Mouse (Mus musculus): Measurements from ENCODE around the gene Ttc34.

Ttc34 gene

DNA sequence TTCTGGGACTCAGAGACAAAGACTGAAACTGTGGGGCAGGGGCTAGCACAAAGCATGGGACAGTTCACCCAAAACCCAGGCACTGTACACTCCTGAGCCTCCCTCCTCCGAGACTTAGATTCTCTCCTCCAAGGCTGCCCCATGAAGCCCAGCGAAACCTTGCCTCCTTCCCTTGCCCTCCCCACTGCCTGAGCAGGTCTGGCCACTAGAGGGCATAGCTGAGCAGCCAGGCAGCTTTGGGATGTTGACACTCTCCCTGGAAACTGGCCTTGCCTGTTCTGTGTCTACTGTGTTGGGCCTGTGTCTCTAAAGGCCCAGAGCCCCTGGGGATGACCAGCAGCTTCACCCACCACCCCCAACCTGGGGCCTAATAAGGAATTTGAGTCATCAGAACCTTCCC lies at the start of gene Ttc34:
Gene Ttc34 (plus strand): TSS at position 290 of the 400 bp plus-strand sequence.
- DNase-seq (ENCODE audit: low read depth, low spot score) = no peak

DNA sequence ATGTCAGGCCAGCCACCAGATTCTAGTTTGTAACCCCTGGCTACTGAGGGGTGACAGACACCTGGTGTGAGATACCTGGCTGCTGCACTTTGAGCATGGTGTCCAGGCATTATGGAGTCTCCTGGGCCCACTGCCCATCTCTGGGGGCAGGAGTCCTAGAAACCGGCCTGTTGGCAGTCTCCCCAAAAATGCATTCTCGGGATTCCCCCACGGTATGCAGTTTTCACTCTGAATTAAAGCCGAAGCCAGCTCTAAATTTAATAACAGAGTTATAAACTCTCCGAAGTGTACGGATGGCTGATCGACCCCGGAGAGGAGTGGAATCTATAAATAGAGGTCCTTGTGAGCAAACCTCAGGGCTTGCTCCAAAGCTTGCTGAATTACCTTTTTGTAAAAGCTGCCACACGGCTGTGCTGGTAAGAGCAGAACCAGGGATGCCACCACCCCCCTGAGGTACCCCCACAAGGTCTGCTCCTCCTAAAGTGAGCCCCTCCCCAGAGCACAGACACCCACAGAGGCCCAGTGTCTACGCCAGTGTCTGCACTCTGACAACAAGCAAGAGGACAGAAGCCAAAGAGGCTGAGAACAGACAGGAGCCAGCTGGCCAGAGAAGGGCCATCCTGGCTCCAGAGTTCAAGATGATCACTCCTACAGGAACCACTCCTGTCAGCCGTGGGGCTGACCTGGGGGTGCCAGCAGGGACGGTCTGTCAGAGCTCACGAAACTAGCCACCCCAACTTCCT lies 49.1 kb upstream of the Ttc34 start:
- DNase-seq (ENCODE audit: low read depth, low spot score) = no peak

DNA sequence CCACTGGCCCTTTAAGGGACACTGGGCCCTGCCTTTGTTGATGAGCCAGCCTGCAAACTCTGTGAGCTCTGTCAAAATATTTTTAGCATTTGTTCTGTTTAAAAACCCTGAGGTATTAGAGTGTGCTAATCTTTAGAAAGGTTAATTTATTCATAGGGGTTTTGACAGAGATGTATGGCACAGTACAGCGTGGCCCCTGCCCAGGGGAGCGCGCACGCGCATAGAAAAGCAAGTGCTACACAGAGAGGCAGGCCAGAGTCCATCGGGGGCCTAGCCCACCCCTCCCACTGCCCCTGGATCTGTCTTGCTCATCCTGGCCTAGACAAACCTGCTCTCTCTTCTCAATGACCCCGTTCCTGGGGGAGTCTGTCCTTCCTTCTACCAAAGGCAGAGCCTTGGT lies 45.4 kb upstream of the Ttc34 start:
- DNase-seq (ENCODE audit: low read depth, low spot score) = no peak

DNA sequence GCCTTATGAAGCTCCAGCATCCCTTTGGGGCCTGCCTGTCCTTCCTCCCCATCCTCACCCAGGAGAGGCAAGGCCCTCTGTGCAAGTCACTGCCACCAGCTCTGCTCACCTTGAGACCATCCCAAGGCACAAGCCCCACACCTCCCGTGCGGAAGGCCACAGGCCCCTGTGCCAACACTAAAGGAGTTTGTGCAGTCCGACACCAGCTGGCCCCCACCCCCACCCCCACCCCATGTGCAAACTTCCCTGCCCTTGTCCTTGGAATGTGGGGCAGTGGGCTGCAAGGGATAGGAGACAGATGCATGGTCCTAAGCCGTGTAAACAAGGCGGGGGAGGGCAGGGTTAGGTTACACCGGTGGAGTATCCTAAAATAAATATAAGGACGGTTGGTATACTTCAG lies 43.8 kb upstream of the Ttc34 start:
- DNase-seq (ENCODE audit: low read depth, low spot score) = no peak

DNA sequence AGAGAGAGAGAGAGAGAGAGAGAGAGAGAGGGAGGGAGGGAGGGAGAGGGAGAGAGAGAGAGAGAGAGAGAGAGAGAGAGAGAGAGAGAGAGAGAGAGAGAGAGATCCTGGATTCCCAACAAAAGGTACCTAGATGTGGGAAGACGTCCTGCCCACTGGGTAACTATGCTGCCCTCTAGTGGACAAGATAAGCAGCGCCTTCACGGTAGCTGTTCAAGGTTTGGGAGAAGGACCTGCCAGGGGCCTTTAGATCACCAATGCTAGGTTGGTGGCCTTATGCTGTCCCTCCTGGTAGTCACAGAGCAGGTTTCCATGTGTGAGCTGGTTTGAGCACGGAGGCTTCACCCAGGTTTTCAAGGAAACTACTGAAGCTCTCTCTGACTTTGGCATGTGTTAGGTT lies 39.4 kb upstream of the Ttc34 start:
- DNase-seq (ENCODE audit: low read depth, low spot score) = peak; percentile 33

DNA sequence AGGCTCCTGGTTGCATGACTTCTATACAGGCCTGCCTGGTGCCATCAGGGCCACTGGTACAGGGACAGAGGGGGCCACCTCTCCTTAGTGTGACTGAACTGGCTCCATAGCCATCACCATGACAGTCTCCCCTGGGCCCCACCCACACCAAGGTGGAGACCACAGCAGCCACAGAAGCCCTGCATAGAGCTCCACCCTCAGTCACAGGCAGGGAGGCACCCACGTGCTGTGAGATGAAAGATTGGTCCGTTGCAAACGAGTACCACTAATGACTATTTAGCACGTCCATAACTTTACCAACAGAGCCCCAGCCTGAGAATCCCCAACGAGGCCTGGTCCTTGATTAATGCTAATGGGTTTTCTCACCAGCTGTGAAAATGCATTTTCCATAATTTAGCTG lies 36.7 kb upstream of the Ttc34 start:
- no peak for DNase-seq (ENCODE audit: low read depth, low spot score)

DNA sequence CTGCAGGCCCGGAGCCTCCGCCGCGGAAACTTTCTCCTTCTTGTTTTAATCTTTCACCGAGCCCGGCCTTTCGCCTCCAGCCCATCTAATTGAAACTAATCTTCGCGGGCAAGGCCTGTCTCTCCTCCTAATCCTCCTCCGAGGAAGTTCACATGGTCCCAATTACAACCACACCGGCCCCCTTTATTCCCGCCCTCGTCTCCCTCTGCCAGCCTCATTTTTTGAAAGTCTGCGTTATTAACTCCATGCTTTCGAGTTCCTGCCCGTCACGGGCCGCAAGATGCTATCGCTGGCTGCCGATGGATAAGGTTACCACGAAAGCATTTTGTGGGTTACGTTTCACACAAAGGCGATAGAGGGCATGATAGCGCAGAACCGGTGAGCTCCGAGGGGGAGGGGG lies 35.0 kb upstream of the Ttc34 start:
- DNase-seq (ENCODE audit: low read depth, low spot score) = no peak

DNA sequence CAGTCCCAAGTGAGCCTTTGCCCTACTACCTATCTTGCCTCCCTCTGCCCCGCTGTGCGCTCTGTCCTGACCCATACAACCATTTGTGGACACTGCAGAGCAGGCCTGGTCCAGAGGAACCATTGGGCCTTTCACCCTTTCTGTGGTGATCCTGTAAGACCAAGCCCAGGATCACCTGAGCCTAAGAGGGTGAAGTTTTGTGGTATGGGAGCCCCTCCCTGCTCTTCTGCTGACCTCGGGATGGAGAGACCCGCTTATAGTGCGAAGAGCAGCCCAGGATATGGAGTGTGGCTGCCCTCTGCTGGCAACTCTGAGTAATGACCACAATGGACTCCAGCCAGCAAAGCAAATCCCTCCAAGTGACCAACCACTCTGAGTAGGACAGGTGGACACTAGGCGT lies 11.6 kb upstream of the Ttc34 start:
- no peak for DNase-seq (ENCODE audit: low read depth, low spot score)

- no peak for DNase-seq (ENCODE audit: low read depth, low spot score)
Measured at GRCm38 (mm10) chr4:154826224-154826623, 11.0 kb upstream of the Ttc34 start.

DNA sequence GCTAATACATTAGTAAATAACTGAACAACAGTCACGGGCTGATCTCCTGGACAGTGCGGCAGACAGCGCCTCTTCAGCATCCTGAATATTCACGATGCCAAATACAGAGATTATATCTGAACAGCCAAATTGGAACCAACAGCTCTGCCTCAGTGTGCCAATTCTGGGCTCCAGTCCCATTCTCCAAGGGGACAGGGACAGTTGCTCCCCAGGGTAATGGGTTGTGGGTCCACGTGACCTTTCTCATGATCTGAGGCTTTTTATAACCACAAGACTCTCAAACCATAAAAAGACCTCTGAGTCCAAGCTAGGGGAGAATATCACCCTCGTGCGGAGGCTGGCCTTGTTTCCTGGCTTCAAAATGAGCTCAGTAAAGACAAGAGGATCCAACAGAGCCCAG lies 10.1 kb upstream of the Ttc34 start:
- DNase-seq (ENCODE audit: low read depth, low spot score) = no peak

DNA sequence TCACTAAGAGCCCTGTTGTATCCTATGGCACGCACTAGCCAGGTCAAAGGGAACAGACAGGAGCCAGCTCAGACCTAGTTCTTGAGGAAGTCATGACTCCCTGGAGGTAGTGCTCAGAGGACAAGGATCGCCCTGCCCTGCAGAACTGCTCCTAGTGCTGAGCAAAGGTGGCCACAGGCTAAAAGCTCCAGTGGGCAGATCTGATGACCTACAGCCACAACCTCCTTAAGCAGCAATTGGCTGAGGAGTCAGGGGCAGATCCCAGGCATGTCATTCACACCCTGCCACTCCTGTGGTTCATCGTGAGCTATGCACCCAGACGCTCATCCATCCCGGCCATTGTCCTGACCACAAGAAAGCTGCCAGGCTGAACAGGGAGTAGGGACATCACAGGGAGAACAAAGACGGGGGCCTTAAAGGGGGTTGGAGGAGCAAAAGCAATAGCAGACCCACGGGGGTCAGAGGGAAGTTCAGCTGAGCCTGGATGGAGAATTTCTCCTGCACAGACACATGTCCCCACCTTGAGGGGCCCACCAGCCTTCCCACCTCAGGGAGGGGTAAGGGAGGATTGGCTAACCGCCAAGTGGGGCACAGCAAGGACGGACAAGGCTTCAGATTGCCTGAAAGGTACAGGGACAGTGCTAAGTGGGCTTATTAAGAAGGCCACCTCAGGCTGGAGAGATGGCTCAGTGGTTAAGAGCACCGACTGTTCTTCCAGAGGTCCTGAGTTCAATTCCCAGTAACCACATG lies 9.2 kb upstream of the Ttc34 start:
- no peak for DNase-seq (ENCODE audit: low read depth, low spot score)

- DNase-seq (ENCODE audit: low read depth, low spot score) = no peak
Measured at GRCm38 (mm10) chr4:154831915-154832573, 5.2 kb upstream of the Ttc34 start.

GRCm38 (mm10) chr4:154836183-154836915 lies 910 bp upstream of the Ttc34 start:
- no peak for DNase-seq (ENCODE audit: low read depth, low spot score)

DNA sequence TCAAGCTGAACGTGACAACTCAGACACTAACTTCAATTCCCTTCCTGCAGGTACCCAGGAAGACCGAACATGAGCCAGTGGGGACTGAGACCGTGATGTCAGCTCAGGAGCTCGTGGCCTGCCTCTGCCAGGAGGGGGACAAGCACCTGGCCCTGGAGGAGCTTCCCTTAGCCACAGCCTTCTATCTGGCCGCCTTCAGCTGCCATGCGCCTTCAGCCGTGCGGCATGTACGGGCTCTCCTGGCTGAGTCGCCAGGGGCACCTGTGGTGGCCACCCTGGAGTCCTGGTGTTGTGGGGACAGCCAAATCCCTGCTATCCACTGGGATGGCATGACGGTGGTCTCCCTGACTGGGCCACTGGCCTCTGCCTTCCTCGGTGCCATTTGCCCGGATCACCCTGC lies 1.5 kb downstream of the Ttc34 start:
- no peak for DNase-seq (ENCODE audit: low read depth, low spot score)

- no peak for DNase-seq (ENCODE audit: low read depth, low spot score)
Measured at GRCm38 (mm10) chr4:154839406-154839805, 2.1 kb downstream of the Ttc34 start.

DNA sequence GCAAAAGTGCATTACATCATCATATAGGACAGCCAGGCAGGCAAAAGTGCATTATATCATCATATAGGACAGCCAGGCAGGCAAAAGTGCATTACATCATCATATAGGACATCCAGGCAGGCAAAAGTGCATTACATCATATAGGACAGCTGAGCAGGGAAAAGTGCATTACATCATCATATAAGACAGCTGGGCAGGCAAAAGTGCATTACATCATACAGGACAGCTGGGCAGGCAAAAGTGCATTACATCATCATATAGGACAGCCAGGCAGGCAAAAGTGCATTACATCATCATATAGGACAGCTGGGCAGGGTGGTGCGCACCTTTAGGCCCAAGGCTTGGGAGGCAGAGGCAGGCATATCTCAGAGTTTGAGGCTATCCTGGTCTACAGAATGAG lies 15.4 kb downstream of the Ttc34 start:
- DNase-seq (ENCODE audit: low read depth, low spot score) = no peak

GRCm38 (mm10) chr4:154853881-154854280 lies 16.6 kb downstream of the Ttc34 start:
- no peak for DNase-seq (ENCODE audit: low read depth, low spot score)

DNA sequence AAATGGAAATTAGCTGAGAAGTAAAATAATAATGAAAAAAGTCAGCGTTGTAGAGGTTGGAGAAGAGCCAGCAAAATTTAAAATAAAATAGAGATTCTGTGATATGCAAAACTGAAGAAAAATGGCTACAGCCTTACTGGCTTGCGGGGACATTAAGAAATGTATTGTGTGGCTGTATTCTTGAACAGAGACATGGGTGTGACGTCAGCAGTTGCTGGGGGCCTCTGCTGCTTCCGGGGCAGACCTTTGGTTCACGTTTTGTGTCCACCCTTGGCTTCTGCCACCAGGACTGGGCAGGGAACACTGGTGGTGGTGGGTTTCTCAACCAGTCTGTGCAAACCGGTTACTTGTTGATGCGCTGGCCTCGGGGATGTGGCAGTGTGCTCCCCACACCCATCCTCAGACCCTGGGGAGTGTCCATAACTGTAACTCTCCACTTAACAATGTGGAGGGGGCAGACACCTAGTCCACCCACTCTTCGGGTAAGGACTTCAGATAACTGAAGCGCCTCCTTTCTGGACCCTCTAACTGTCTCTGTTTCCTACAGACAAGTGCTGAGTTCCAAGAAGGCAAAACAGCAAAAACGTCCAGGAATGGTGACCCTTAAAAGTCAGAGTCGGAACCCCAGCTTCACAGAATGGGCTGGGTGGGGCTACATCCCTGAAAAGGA lies 17.6 kb downstream of the Ttc34 start:
- DNase-seq (ENCODE audit: low read depth, low spot score) = no peak

GRCm38 (mm10) chr4:154855721-154856479 lies 18.6 kb downstream of the Ttc34 start:
- peak; percentile 95 for DNase-seq (ENCODE audit: low read depth, low spot score)

- no peak for DNase-seq (ENCODE audit: low read depth, low spot score)
Measured at GRCm38 (mm10) chr4:154856480-154856837, 19.2 kb downstream of the Ttc34 start.

GRCm38 (mm10) chr4:154856882-154857281 lies 19.6 kb downstream of the Ttc34 start:
- DNase-seq (ENCODE audit: low read depth, low spot score) = no peak
